Mouse (Mus musculus) gastrocnemius, postnatal 10 days (tissue): ENCODE data around the gene Apol11b. TPM values are rescaled to one million over a fixed set of nuclear protein-coding genes. Genes with fewer than 3 reads are reported as not detected.
"Not testable (repeated sequence)": the region's sequence is repeated elsewhere in the genome, so short reads cannot be mapped to it uniquely, and the experiment has no call there.

Experiments
- DNase-seq: peaks from one replicate; pipeline ENCODE4 v3.0.0; 2021; ENCODE audit warnings: mixed read lengths
- long read RNA-seq, 2 experiments: library from polyadenylated mRNA; stranded (forward); transcript quantifications; one replicate each; pipeline ENCODE4 v2.0.0; 2021
- total RNA-seq, 2 experiments: library from RNA; stranded (reverse); gene quantifications; 2 replicates each; pipeline ENCODE4 v1.2.3; 2021

Gene Apol11b
- under 1 TPM in 1 of 2 experiments, not detected in 1; 0.18 TPM for total RNA-seq
- long read RNA-seq, experiment 1, result 0 reads
- long read RNA-seq, experiment 2, result 0 reads

DNA sequence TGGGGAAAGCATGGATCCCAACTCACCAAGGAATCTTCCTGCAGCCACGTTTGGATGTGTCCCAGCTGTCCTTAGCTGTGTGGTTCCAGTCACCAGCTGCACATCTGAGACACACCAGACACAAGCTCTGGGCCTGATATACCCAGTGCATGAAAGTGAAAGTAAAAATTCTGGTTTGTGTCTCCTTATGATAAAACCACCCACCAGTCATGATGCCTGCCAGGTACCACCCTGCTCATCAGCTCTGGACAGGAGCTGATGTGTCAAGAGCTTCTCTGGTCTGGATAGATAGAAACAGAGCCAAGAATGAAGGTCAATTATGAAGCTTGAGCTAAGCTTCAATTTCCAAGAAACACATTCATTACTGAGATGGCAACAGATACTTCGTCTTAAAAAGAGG, at the start of gene Apol11b:
Apol11b (minus strand) TSS at position 111 of the 400 bp plus-strand sequence.
- not testable (repeated sequence) for DNase-seq

DNA sequence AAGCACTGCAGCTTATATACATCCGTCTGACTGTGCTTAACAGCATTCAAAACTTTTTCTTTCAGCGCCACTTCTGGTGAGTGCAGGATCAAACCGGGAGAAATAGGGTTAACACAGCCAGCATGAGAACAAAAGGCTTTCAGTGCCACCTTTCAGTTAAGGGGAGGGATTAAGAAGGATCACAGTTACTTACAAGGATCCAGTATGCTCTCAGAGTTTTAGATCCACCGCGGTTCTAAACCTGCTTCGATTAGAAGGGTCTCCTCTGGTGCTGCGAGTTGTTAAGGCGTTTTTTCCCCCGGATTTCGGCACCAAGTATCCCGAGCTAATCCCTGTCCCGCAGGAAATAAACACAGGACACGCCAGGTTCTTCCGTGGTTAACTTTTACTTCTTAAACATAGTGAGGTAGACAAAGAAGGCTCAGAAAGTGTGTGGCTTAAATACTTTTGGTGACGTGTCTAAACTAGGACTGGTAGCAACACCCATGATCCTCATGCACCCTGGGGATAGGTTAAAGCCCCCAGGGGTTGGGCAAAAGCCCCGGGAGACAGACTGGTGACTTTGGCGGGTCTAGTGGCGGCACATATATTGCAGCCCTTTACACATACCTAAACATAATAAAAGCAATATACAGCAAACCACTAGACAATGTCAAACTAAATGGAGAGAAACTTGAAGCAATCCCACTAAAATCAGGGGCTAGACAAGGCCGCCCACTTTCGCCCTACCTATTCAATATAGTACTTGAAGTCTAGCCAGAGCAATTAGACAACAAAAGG, 48.6 kb upstream of the Apol11b start:
- not testable (repeated sequence) for DNase-seq

DNA sequence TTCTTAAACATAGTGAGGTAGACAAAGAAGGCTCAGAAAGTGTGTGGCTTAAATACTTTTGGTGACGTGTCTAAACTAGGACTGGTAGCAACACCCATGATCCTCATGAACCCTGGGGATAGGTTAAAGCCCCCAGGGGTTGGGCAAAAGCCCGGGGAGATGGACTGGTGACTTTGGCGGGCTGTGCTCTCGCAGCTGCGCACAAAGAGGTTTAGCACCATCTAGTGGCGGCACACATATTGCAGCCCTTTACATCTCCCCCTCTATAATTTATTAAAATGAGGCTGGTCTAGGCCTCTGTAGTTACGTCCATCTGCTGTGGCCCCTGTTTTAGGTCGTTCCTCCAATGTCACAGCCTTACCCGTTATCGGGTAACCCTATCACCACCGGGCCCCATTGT, 40.9 kb upstream of the Apol11b start:
- peak; percentile 58 for DNase-seq

DNA sequence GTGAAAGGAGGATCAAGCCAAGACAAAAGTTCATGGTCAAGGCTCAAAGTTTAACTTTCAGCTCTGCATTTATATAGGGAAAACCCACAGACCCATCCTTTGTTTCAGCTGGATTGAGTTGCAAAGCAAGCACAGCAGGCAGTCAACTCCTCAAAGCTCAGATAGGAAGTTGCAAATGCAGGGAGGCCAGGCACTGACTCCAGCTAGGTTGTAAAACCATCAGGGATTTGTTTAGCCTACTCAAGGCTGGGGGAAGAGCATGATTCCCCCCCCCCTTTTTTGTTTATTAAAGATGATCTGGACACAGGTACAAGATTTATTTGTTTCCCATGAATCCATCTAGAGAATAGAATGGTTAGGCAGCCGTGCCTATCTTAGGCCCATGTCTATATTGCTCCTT, 31.0 kb upstream of the Apol11b start:
- DNase-seq, result not testable (repeated sequence)

DNA sequence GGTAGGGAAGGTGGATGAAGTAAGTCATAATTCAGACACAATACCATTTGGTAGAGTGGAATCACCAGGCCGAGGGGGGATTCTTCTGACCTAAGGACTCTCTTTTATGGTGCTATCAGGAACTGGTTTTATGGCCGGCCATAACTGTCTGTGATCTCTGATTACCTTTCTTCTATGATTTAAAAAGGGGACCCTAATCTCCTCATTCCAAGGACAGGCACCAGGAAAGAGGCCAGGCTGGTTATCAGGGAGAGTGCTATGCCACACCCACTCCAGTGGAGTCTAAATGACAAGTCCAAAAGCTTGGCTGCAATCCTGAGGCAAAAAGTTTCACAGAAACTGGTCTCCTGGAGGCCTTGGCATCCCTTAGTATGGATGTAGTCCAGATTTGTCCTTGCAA, 18.8 kb upstream of the Apol11b start:
- DNase-seq, result not testable (repeated sequence)

DNA sequence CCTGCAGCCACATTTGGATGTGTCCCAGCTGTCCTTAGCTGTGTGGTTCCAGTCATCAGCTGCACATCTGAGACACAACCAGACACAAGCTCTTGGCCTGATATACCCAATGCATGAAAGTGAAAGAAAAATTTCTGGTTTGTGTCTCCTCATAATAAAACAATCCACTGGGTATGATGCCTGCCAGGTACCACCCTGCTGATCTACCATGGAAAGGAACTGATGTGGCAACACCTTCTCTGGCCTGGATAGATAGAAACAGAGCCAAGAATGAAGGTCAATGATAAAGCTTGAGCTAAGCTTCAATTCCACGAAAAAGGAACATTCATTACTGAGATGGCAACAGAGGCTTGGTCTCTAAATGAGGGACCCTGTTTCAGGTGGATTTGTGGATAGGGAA, 16.7 kb upstream of the Apol11b start:
- DNase-seq, result not testable (repeated sequence)

DNA sequence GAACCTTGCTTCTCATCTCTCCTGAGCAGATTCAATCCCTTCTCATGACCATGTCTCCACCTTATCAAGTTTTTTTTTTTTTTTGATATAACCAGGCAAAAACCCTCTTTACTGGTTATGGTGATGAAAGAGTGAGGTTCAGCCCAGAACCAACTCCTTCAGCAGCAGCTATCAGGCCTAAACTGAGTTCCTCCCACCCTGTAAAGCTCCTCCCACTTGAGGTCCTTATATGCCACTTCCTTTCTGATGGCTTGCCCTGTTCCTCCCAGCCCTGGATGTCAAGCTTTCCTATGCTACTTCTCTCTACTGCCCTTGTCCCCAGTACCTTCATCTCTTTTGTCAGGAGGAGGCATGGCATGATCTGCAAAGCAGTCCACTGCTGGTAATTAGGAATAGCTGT, 8.1 kb upstream of the Apol11b start:
- not testable (repeated sequence) for DNase-seq

DNA sequence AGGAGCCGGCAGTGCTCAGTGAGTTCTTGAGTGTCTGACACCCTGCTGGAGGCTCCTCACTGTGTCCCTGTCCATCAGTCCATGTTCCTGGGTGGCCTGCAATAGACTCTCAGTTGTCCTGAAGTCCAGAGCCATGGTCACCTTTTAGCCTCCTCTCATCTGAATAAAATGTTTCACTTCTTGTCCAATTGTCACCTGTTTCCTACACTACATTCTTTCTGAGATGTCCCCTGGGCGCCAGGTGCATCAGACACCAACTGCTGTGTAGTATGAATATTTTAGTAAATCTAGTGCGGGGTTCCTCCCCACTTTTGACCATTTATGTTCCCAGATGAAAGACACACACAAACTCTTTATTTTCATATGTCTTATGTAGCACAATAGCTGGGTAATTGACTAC, 13.3 kb downstream of the Apol11b start:
- DNase-seq, result not testable (repeated sequence)

DNA sequence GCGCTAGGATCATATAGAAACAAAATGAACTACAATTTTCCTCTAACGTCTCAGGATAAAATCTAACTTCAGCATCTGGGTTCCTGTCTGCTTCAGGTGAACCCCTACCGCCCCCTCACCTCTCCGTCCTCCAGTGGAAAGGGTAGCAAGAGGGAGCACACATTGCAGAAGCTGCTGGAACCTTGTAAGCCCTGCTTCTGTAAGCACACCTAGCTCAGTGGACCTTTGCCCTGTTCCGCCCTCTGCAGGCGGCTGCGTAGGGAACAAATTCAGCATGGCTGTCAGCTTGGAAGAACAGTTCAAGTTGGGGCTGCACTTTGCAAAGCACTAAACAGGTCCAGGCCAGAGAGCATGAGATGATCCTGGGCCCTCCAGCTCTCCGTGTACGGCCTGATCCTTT, 14.4 kb downstream of the Apol11b start:
- not testable (repeated sequence) for DNase-seq

DNA sequence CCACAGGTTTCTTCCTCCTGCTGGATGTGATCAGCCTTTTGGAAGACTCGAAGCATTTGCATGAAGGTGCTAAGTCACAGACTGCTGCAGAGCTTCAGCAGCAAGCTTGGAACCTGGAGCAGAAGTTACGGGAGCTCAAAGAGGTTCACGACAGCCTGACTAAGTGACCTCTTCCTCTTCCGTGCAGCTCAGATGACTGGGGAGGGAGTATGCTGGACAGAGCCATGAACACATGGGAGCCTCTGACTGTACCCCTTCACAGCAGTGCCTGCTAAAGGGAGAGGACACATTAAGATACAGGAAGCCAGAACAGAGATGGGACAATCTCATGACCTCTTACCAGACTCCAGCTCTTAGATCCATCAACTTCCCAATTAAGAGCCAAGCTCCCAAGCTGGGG, 16.6 kb downstream of the Apol11b start:
- DNase-seq, result not testable (repeated sequence)

DNA sequence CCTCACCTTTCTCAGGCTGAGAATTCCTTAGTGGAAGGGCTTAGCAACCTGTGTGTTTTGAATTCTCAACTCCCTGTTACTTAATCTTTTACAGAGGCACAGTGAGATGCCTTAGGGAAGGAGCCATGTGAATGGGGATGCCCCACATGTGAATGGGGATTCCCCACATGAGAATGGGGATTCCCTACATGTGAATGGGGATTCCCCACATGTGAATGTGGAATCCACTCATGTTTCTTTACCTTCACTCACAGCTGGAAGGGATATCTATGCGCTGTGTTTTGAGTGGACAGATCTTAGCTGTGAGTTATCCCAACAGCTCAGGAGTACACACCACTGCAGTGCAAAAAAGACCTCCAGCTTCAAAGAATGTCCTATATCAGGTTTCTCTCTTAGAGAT, 18.4 kb downstream of the Apol11b start:
- DNase-seq, result no peak

DNA sequence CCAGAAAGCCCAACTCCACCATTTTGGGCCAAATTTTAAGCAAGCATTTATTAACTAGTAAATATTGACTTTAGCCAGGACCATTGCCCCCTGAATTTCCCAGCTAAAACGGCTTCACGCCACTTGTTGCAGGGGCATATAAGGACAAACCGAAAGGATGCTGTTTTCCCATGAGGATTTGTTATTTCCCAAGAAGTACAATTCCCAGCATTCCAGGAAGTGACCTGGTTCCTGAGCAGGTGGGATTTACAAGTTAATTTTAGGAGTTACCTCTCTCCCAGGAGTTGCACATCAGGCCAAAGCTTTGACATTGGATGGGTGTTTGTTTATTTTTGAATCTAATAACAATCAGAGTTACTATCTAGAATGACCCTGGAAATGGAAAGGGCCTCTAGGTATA, 37.0 kb downstream of the Apol11b start:
- DNase-seq, result no peak

DNA sequence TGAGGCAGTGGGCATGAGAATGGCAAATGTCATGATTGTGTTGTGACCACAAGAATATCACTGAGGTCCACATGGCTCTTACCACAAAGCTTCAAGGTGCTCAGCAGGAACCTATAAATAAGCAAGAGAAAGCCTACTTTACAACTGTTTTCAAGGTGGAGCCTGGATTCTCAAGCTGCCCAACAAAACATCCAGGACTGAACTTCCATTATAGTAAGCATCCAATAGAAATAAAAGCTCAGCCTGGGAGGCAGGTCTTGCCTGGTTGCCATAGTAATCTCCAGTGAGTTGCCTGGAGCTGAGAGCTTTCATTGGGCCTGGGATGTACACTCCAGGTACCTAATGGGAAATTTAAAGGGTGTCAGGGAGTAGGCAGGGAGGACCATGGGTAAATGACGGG, 44.1 kb downstream of the Apol11b start, which contains the start of gene Gm36245:
Gm36245 (plus strand) TSS at position 301 of the 400 bp plus-strand sequence.
- no peak for DNase-seq

DNA sequence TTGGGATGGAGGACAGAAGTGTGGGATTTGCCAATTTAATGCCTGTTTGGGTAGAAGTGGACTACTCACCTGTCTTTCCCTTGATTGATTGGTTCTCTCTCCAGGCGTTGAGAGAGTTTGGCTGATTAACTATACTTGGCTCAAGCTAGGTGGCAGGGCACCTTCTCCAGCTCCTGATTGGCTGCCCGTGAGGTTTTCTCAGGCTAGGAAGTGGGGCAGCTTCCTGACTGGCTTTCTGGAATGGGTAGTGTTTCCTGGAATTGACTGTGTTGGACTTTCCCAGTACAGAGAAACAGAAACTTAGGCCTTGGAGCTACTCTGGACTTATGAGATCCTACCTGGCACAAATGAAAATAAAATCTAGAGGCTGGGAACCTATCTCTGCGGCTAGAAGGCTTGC, 44.7 kb downstream of the Apol11b start:
- no peak for DNase-seq

DNA sequence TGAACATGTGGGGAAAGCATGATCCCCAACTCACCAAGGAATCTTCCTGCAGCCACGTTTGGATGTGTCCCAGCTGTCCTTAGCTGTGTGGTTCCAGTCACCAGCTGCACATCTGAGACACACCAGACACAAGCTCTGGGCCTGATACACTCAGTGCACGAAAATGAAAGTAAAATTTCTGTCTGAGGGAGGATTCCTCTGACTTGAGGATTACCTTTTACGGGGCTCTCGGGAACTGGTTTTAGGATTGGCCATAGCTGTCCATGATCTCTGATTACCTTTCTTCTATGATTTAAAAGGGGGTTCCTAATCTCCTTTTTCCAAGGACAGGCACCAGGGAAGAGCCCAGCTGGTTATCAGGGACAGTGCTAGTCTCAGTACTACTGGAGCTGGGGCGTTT, 47.1 kb downstream of the Apol11b start, which contains the start of gene Apol10b:
Apol10b (minus strand) TSS at position 165 of the 400 bp plus-strand sequence.
- DNase-seq, result no peak

DNA sequence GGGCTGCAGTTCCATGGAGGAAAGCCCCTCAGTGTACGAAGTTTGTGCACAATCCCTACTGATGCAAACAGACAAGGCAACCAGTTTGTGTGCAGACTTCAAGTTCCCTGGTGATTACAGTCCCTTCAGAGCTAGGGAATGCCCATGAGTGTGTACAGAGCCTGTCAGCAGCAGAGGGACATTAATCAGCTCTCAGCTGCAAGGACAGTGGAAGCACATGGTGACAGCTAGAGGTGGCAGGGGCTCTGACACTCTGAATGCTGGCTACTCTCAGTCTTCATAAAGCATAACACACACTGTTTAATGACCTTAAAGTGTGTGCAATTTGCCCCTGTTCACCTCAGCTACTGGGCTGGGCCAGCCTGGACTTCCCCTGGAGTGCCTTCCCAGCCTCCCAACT, 49.5 kb downstream of the Apol11b start:
- no peak for DNase-seq

DNA sequence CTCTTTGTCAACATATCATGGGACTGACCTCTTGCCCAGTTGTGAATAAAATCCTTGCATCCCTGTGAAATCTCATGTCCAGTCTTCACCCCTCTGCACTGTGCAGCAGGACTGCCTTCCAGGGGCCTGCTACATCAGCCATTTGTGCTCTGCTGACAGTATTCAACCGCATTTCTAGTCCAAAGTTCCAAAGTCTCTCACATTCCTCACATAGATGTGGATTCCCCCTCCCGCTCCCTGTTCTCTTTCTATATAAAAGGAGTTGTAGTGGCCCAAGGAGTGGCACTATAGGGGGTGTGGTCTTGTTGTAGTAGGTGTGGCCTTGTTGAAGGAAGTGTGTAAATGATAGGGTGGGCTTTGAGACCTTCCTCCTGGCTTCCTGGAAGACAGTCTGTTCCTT, 52.2 kb downstream of the Apol11b start:
- DNase-seq, result no peak

DNA sequence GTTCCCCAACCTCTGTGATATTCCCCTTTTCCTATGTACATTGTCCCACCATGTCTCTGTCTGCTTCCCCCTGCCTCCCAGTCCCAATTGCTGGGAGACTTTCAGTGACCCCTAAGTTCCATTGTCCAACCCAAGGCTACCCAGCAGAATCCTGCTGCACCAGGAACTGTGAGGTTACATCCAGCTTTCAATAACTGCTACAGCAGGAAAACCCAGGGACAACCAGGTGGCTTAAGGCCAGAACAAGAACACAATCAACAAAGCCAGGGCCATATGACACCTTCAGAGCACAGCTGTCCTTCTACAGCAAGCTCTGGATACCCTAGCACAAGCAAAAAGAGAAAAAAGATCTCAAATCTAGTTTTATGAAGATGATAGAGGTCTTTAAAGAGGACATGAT, 54.1 kb downstream of the Apol11b start:
- DNase-seq, result no peak

DNA sequence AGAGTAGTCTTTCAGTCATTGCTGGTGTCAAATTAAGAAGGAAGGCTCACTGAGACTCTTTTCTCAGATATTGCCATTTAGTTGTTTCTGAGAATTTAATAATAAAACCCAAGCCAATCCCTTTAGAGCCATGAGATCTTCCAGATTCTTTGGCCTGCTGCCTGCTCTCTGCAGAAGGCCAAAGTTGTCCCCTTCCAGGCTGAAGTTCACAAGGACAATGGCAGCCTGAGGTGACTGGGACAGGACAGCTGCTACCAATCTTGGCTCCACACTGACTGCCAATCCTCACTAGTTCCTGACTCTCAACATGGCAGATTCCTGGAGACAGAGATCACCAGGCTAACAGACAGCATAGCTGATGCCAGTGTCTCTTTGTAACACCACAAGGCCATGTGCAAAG, 56.1 kb downstream of the Apol11b start:
- peak; percentile 22 for DNase-seq

Other genes with a start within 250 kb of the Apol11b start
- under 1 TPM; 0.14 to 0.29 TPM for gene Apol7a, start 244.2 kb downstream of the Apol11b start, total RNA-seq
- not detected for gene Apol9a, start 232.2 kb downstream of the Apol11b start, total RNA-seq
- 1 to 10 TPM in 1 of 2 experiments, under 1 TPM in 1; 0.52 to 1.7 TPM for gene Apol7b, start 195.8 kb downstream of the Apol11b start, total RNA-seq
- gene Apol10a, start 166.2 kb downstream of the Apol11b start, total RNA-seq, result not detected
- not detected for gene Apol11a, start 135.0 kb downstream of the Apol11b start, total RNA-seq
- under 1 TPM in 1 of 2 experiments, not detected in 1; 0.12 TPM for gene Apol7c, start 110.0 kb downstream of the Apol11b start, total RNA-seq
- not detected for gene 1700025B11Rik, start 81.4 kb downstream of the Apol11b start, total RNA-seq
- gene Apol10b, start 47.2 kb downstream of the Apol11b start, total RNA-seq, result under 1 TPM in 1 of 2 experiments, not detected in 1; 0.32 TPM
- not detected for gene Gm36245, start 44.0 kb downstream of the Apol11b start, total RNA-seq
- gene Apol7e, start 55.6 kb upstream of the Apol11b start, total RNA-seq, result not detected
- gene Apol9b, start 85.8 kb upstream of the Apol11b start, total RNA-seq, result not detected
- gene Apol8, start 113.7 kb upstream of the Apol11b start, total RNA-seq, result under 1 TPM in 1 of 2 experiments, not detected in 1; 0.61 TPM
- gene Myh9, start 198.9 kb upstream of the Apol11b start, total RNA-seq, result 100 to 1,000 TPM; 117 to 155 TPM